Mouse (Mus musculus) layer of hippocampus, adult 11-12 months (tissue): Measurements from ENCODE around the gene Slc39a5.

Experiments used
- DNase-seq: peaks from one replicate; pipeline ENCODE4 v3.0.0; 2022; ENCODE audit warnings: low spot score

The Slc39a5 gene

GRCm38 (mm10) chr10:128401056-128401455 is at the start of gene Slc39a5:
Gene Slc39a5 (minus strand): TSS chr10:128401229.
- no peak for DNase-seq

DNA sequence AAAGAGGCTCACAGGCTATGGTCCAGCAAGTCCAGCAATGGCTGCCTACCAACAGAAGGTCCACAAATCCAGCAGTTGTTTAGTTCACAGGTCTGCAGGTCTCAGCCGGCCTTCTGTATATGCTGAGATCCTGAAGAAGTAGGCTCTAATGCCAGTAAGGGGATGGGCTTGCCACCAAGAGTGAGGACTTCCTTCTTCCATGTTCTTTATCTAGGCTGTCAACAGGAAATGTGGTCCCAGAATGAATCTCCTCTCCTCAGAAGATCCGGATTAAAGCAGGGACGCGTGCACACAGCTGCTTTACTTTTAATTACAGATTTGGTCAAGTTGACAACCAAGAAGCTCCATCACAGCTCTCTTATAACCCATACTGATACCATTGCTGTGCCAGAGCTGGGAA is 44.4 kb upstream of the Slc39a5 start:
- DNase-seq: no peak

GRCm38 (mm10) chr10:128444354-128444753 is 43.3 kb upstream of the Slc39a5 start:
- DNase-seq: no peak

DNA sequence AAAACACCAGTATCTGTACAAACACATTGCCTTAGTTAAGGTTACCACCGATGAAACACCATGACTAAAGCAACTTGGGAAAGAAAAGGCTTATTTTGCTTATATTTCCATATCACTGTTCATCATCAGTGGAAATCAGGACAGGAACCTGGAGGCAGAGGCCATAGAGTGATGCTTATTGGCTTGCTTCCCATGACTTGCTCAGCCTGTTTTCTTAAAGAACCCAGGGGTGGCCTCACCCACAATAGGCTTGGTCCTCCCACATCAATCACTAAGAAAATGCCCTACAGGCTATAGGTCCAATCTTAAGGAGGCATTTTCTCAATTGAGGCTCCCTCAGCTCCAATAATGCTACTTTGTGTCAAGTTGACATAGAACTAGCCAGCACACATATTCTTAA is 41.7 kb upstream of the Slc39a5 start:
- DNase-seq: no peak

GRCm38 (mm10) chr10:128441324-128442119 is 40.5 kb upstream of the Slc39a5 start:
- DNase-seq: no peak

- DNase-seq: no peak
These were observed 39.4 kb upstream of the Slc39a5 start for GRCm38 (mm10) chr10:128440407-128440806.

DNA sequence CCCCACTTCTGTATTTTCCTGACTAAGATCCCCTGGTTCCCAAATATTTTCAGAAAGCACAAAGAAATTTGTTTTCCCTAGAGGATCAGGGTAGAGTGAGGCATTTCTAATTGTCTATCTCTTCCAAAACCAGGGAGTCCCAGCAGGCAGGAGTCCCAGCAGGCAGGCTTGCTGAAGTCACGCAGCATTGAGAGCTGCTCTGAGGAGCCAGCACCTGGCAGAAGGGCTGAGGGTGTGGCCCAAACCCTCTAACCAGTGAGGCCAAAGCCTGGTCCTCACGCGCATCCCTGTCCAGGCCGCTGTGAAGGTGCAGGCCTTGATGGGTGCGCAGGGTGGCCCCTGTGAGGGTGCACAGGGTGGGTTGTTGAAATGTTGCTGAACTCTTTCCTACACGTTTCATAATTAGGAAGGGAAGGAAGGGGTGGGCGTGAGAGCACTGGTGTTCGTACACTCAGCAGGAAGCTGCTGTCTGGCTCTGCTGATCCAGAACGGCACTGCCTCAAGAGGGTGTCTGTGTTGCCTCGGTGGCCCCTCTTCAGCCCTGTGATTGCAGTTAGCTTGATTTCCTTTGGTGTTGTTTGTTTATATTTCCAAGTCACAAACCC is 37.7 kb upstream of the Slc39a5 start:
- peak; percentile 49 for DNase-seq

GRCm38 (mm10) chr10:128436376-128436775 is 35.3 kb upstream of the Slc39a5 start:
- no peak for DNase-seq

- DNase-seq: no peak
These were observed 34.8 kb upstream of the Slc39a5 start for GRCm38 (mm10) chr10:128435873-128436272.

- DNase-seq: peak; percentile 36
These were observed 34.3 kb upstream of the Slc39a5 start for GRCm38 (mm10) chr10:128435186-128435823.

- DNase-seq: no peak
These were observed 33.7 kb upstream of the Slc39a5 start for GRCm38 (mm10) chr10:128434681-128435080.

DNA sequence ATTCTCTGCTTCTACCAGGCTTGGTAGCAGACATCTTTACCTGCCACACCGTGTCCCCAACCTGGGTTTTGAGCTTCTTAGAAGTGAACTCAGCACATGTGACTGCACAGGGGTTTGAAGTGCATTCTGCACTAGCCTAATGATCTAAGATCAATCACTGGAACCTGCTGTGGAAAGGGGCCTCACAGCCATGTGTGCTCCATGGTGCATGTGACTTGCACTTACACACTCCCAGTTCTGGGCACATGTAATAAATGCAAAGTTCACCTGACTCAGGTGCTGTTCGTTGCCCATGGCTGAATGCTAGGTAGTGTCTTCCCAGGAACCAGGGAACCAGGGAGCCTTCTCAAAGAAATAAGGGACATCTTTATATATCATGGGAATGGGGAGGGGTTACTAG is 32.4 kb upstream of the Slc39a5 start:
- DNase-seq: no peak

- no peak for DNase-seq
These were observed 28.4 kb upstream of the Slc39a5 start for GRCm38 (mm10) chr10:128429454-128429853.

DNA sequence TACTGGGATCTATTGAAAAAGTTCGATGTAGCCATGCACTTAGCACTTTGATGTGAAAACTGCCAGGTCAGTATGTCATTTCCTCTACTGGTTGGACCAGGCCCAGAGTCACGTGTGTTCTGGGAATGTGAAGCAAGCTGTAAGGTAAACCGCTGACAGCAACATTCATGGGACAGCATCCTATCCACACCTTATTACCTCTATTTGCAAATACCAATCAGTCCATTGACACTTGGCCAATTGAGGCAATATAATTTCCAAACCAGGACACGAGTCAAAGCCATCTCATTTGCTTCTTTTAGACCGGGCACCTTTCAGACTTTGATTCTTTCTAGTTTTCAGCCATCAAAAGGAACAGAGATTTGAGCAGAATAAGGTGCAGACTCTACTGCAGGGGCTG is 28.0 kb upstream of the Slc39a5 start:
- DNase-seq: no peak

- DNase-seq: no peak
These were observed 24.2 kb upstream of the Slc39a5 start for GRCm38 (mm10) chr10:128425260-128425659.

- DNase-seq: no peak
These were observed 23.6 kb upstream of the Slc39a5 start for GRCm38 (mm10) chr10:128424604-128425003.

GRCm38 (mm10) chr10:128422426-128422825 is 21.4 kb upstream of the Slc39a5 start:
- no peak for DNase-seq

DNA sequence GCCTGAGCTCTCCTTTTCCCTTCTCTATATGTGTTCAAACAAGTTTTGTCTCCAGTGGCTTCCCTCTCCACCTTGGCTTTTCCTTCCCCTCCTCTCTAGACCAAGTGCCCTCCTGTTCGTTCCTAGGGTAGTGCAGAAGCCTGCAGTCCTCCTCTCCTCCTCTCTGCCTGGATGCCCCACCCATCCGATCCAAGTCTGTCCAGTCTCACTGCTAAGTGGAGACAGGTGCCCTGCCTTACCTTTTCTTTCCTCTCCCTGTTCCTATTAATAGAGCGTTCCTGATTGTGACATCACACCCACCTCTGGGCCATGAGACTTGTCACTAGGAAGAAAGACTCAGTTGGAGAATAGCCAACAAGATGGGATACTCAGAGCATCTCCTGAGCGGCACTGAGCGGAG is 13.8 kb upstream of the Slc39a5 start:
- DNase-seq: no peak

DNA sequence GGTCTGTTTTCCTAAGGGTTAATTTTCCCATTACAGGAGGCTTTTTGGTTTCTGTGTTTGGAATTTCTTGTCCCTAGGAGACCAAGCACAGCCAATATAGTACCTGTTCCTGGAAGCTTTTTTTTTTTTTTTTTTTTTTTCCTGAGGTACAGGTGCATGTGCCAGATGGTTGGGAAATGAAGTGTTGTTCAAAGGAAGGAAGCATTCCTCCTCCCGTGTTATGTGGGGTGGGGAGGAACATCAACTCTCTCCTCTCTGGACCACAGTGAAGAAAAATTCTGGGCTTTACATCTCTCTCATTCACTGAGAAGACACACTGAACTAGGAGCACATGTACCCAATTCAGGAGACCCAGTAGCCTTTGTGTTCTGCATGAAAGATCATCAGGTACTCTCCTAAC is 12.0 kb upstream of the Slc39a5 start:
- no peak for DNase-seq

DNA sequence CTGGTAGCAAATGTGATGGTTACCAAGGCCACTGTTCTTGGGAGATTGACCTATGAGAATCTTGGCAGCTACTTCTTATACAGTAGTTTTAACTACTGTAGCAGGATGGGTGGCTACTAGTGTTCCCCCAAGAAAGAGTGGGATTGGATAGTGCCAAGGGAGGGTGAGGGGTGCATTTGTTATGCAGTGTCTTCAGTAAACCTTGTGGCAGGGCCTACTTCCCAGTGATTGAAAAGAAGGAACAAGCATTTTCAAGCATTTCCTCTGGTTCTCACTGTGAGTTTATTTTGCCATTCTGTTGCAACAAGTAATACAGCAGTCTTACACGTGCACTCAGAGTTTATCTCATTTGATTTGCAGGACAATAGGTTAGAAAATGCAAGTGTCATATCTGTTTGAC is 11.5 kb upstream of the Slc39a5 start:
- DNase-seq: no peak

- no peak for DNase-seq
These were observed 11.0 kb upstream of the Slc39a5 start for GRCm38 (mm10) chr10:128412055-128412381.

DNA sequence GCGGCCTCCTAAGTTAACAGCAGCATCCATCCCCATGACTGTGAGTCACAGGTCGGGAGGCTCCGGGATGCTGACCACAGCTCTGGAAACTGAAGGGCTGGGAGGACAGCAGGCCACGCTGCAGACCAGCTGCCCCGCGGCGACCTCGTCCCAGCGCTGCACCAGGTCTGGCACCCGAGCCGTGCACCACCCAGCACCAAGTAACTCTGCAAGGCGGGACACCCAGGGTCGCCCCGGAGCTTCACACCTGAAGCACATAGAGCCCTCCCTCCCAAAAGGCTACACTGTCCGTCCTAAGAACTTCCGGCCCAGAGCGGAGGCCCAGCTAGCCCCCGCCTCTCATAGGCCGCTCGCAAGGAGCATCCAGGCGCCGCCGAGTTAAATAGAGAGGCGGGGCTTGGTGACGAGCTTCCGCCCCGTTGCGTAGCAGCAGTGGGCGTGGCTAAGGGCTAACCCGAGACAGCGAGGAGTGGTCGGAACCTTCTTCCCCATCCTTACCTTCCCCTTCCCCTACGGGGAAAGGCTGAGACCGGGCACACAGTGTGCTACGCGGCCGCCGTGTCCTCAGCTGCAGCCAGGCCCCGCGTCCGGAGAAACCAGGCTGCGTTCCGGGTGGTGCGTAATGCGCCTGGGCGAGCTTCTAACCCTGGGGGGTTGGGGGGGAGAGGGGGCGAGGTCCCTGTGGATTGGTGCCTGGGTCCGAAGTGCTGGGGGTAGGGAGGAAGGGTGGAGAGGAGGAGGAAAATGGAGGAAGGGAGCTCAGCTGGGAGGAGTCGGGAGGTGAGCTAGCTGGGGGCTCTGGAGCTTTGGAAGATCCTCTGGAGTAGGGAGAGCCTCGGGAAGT is 10.4 kb upstream of the Slc39a5 start, which contains the start of the genes Nabp2 and Rnf41:
TSS of gene Nabp2 (minus strand) at position 282 of the 844 bp plus-strand sequence.
TSS of gene Rnf41 (plus strand) at position 447 of the 844 bp plus-strand sequence.
- DNase-seq: peak; percentile 97

GRCm38 (mm10) chr10:128410560-128410845 is 9.5 kb upstream of the Slc39a5 start:
- no peak for DNase-seq
